Mouse (Mus musculus) liver, embryonic 16.5 days (tissue): ENCODE measurements around the gene Relch. TPM values are rescaled to one million over a fixed set of nuclear protein-coding genes. Genes with fewer than 3 reads are reported as not detected.
A peak's percentile ranks its signal among the peaks of the same experiment; 100 is the strongest.

ENCODE experiments used
- ATAC-seq: fragments of 200-750 bp; cut with Nextera tagmentation; 2 replicates; pipeline ENCODE4 v1.8.0; 2017; ENCODE audit warnings: low read depth, mild to moderate bottlenecking, moderate number of reproducible peaks, moderate library complexity
- H3K27ac ChIP-seq: fragments of 300-500 bp; sonication (generic); 2 replicates; pipeline ENCODE4 v1.5.1; 2014; ENCODE audit warnings: mild to moderate bottlenecking, low read length
- H3K27me3 ChIP-seq: fragments of 300-500 bp; sonication (generic); 2 replicates; pipeline ENCODE4 v1.6.1; 2014; ENCODE audit warnings: low read depth, low read length, mixed read lengths; ENCODE audit not compliant: control insufficient read depth, insufficient read depth
- H3K36me3 ChIP-seq: fragments of 300-500 bp; sonication (generic); 2 replicates; pipeline ENCODE4 v1.6.1; 2014; ENCODE audit warnings: mild to moderate bottlenecking; ENCODE audit not compliant: control insufficient read depth, insufficient read depth
- H3K4me1 ChIP-seq: fragments of 300-500 bp; sonication (generic); 2 replicates; pipeline ENCODE4 v1.6.1; 2014; ENCODE audit warnings: low read depth, low read length, mixed read lengths; ENCODE audit not compliant: control insufficient read depth
- H3K4me2 ChIP-seq: fragments of 300-500 bp; sonication (generic); 2 replicates; pipeline ENCODE4 v1.6.1; 2014; ENCODE audit warnings: low read depth, low read length, mixed read lengths
- H3K4me3 ChIP-seq: fragments of 300-500 bp; sonication (generic); 2 replicates; pipeline ENCODE4 v1.5.1; 2014; ENCODE audit warnings: low read depth, mild to moderate bottlenecking, low read length
- H3K9ac ChIP-seq: fragments of 300-500 bp; sonication (generic); 2 replicates; pipeline ENCODE4 v1.6.1; 2014; ENCODE audit warnings: low read depth, low read length
- H3K9me3 ChIP-seq: fragments of 300-500 bp; sonication (generic); replicated peaks from 2 replicates; pipeline ENCODE4 v1.6.1; 2016; ENCODE audit warnings: low read length; ENCODE audit not compliant: control insufficient read depth
- WGBS: fragments of 180-500 bp; shearing (Covaris S2); extraction: QIAGEN DNeasy Blood & Tissue Kit; methylation state at CpG from one replicate; pipeline ENCODE4 v1.1.7; 2014; ENCODE audit not compliant: insufficient replicate concordance; 5-methylcytosine and 5-hydroxymethylcytosine counted together
- polyA plus RNA-seq: library from polyadenylated mRNA; unstranded; fragments of >200 nt; fragmentation: Nextera tagmentation; extraction: Ambion mirVana; gene quantifications from 2 replicates; pipeline ENCODE4 v1.2.1, GENCODE M21; 2015

Gene Relch
- polyA plus RNA-seq, 1 experiment from 2014 or later = 9.9 TPM

GRCm38 (mm10) chr1:105674763-105675162 lies 11.1 kb downstream of the Relch start:
- no peaks in the 10 kb centered on the region for H3K27me3 ChIP-seq

GRCm38 (mm10) chr1:105680587-105680986 lies 16.9 kb downstream of the Relch start:
- H3K36me3 ChIP-seq = no peaks in the 10 kb centered on the region; the same call in 1 of the 2 replicates
- ATAC-seq = peak; percentile 41; the same call in 1 of the 2 replicates
- H3K4me2 ChIP-seq = no peak overlapping the region
- no peak overlapping the region for H3K9ac ChIP-seq
- no peaks in the 10 kb centered on the region; the same call in 1 of the 2 replicates for H3K4me1 ChIP-seq
- 59% methylated on average over 1 of the region's 1 CpGs for WGBS
- no peaks in the 10 kb centered on the region for H3K9me3 ChIP-seq
- no peak overlapping the region for H3K4me3 ChIP-seq
- no peak overlapping the region for H3K27ac ChIP-seq
- no peaks in the 10 kb centered on the region for H3K27me3 ChIP-seq

More at GRCm38 (mm10) chr1:105674763-105675162, 11.1 kb downstream of the Relch start:
- Histone ChIP-seq H3K9me3 (no peaks in the 10 kb centered on the region), H3K4me1 (no peaks in the 10 kb centered on the region; the same call in 1 of the 2 replicates), H3K4me3 (no peak overlapping the region), H3K36me3 (no peaks in the 10 kb centered on the region; the same call in 1 of the 2 replicates), H3K27ac (no peak overlapping the region), H3K4me2 (no peak overlapping the region), H3K9ac (no peak overlapping the region)
- 70% methylated on average over 2 of the region's 2 CpGs for WGBS
- no peak for ATAC-seq

- Histone ChIP-seq H3K9me3 (no peaks in the 10 kb centered on the region), H3K4me3 (no peak overlapping the region), H3K27ac (no peak overlapping the region), H3K4me1 (no peaks in the 10 kb centered on the region), H3K9ac (no peak overlapping the region), H3K4me2 (no peak overlapping the region), H3K27me3 (no peaks in the 10 kb centered on the region), H3K36me3 (no peaks in the 10 kb centered on the region)
- 75% methylated on average over 3 of the region's 3 CpGs for WGBS
- no peak for ATAC-seq
Observed at GRCm38 (mm10) chr1:105685501-105685900, 21.8 kb downstream of the Relch start.

GRCm38 (mm10) chr1:105695581-105695980 lies 31.9 kb downstream of the Relch start:
- Histone ChIP-seq H3K9ac (no peak overlapping the region), H3K36me3 (0 out of 2 replicates have a peak, but pooled peaks cover 2% of the 10 kb centered on the region), H3K4me2 (no peak overlapping the region), H3K4me1 (no peaks in the 10 kb centered on the region), H3K27me3 (no peaks in the 10 kb centered on the region), H3K9me3 (no peaks in the 10 kb centered on the region), H3K4me3 (no peak overlapping the region), H3K27ac (no peak overlapping the region)
- WGBS = 67% methylated on average over 2 of the region's 2 CpGs
- ATAC-seq = no peak

- H3K9ac ChIP-seq = no peak overlapping the region
- no peaks in the 10 kb centered on the region for H3K9me3 ChIP-seq
- no peak overlapping the region for H3K4me3 ChIP-seq
- ATAC-seq = no peak
- H3K27me3 ChIP-seq = no peaks in the 10 kb centered on the region
- H3K27ac ChIP-seq = no peak overlapping the region
- peaks cover 8% of the 10 kb centered on the region for H3K36me3 ChIP-seq
- 73% methylated on average over 4 of the region's 4 CpGs for WGBS
- H3K4me1 ChIP-seq = no peaks in the 10 kb centered on the region
- H3K4me2 ChIP-seq = no peak overlapping the region
Observed at GRCm38 (mm10) chr1:105700984-105701530, 37.4 kb downstream of the Relch start.

- no peaks in the 10 kb centered on the region for H3K9me3 ChIP-seq
- no peak overlapping the region for H3K27ac ChIP-seq
- peaks cover 4% of the 10 kb centered on the region for H3K36me3 ChIP-seq
- H3K4me2 ChIP-seq = no peak overlapping the region
- no peaks in the 10 kb centered on the region for H3K27me3 ChIP-seq
- H3K4me1 ChIP-seq = no peaks in the 10 kb centered on the region
- no peak overlapping the region for H3K4me3 ChIP-seq
- WGBS = 56% methylated on average over 2 of the region's 2 CpGs
- no peak for ATAC-seq
- H3K9ac ChIP-seq = no peak overlapping the region
Observed at GRCm38 (mm10) chr1:105709415-105709814, 45.8 kb downstream of the Relch start.

GRCm38 (mm10) chr1:105711227-105711626 lies 47.6 kb downstream of the Relch start:
- H3K27ac ChIP-seq = no peak overlapping the region
- H3K27me3 ChIP-seq = no peaks in the 10 kb centered on the region
- WGBS = 49% methylated on average over 1 of the region's 1 CpGs
- no peak overlapping the region for H3K4me3 ChIP-seq
- peaks cover 2% of the 10 kb centered on the region for H3K36me3 ChIP-seq
- no peak overlapping the region for H3K4me2 ChIP-seq
- H3K9ac ChIP-seq = no peak overlapping the region
- H3K9me3 ChIP-seq = no peaks in the 10 kb centered on the region
- no peaks in the 10 kb centered on the region for H3K4me1 ChIP-seq
- ATAC-seq = no peak

GRCm38 (mm10) chr1:105712822-105713221 lies 49.2 kb downstream of the Relch start:
- no peak for ATAC-seq
- no peak overlapping the region for H3K4me3 ChIP-seq
- H3K36me3 ChIP-seq = peaks cover 2% of the 10 kb centered on the region
- no peaks in the 10 kb centered on the region for H3K9me3 ChIP-seq
- H3K4me2 ChIP-seq = no peak overlapping the region
- H3K27me3 ChIP-seq = no peaks in the 10 kb centered on the region
- H3K4me1 ChIP-seq = no peaks in the 10 kb centered on the region
- no peak overlapping the region for H3K9ac ChIP-seq
- no peak overlapping the region for H3K27ac ChIP-seq
- 81% methylated on average over 2 of the region's 2 CpGs for WGBS

- WGBS = 75% methylated on average over 1 of the region's 1 CpGs
- H3K36me3 ChIP-seq = peaks cover 2% of the 10 kb centered on the region
- no peak overlapping the region for H3K9ac ChIP-seq
- H3K27me3 ChIP-seq = no peaks in the 10 kb centered on the region
- H3K4me1 ChIP-seq = no peaks in the 10 kb centered on the region
- H3K27ac ChIP-seq = no peak overlapping the region
- H3K4me3 ChIP-seq = no peak overlapping the region
- ATAC-seq = 0 out of 2 replicates have a peak, but pooled peaks have one; percentile 48
- H3K4me2 ChIP-seq = no peak overlapping the region
- H3K9me3 ChIP-seq = no peaks in the 10 kb centered on the region
Observed at GRCm38 (mm10) chr1:105718358-105718757, 54.7 kb downstream of the Relch start.
